Mouse (Mus musculus) G1E (cell line): Measurements from ENCODE around the gene Tyro3. TPM values are rescaled to one million over a fixed set of nuclear protein-coding genes. Genes with fewer than 3 reads are reported as not detected.

Experiments used
- ATAC-seq: 2 replicates; pipeline ENCODE4 v1.8.0; 2016; ENCODE audit warnings: mild to moderate bottlenecking; ENCODE audit not compliant: insufficient number of reproducible peaks, poor library complexity, low FRiP score, severe bottlenecking; ENCODE audit errors: extremely low read depth
- DNase-seq: peaks from one replicate; pipeline ENCODE4 v3.0.0; 2012; ENCODE audit warnings: low spot score
- H3K27me3 ChIP-seq: 2 replicates; pipeline ENCODE4 v1.6.1; 2012; ENCODE audit warnings: mild to moderate bottlenecking, low read length, inconsistent platforms; ENCODE audit not compliant: insufficient read depth
- H3K36me3 ChIP-seq: replicated peaks from 2 replicates; pipeline ENCODE3; 2012; ENCODE audit warnings: mild to moderate bottlenecking, inconsistent platforms
- H3K4me1 ChIP-seq: 2 replicates; pipeline ENCODE4 v1.6.1; 2012; ENCODE audit warnings: low read depth, low read length, inconsistent platforms, mixed read lengths; ENCODE audit not compliant: insufficient read depth
- H3K4me3 ChIP-seq: 2 replicates; pipeline ENCODE4 v1.5.1; 2012; ENCODE audit warnings: low read depth, mild to moderate bottlenecking, inconsistent platforms, low read length, moderate library complexity, mixed read lengths
- H3K9me3 ChIP-seq: replicated peaks from 2 replicates; pipeline ENCODE4 v1.6.1; 2012; ENCODE audit warnings: inconsistent platforms
- CTCF ChIP-seq: IDR thresholded peaks from 2 replicates; pipeline ENCODE4 v1.5.1; 2012; ENCODE audit warnings: low read depth, low read length, inconsistent platforms, mixed read lengths
- GATA1 ChIP-seq: IDR thresholded peaks from 2 replicates; pipeline ENCODE4 v1.6.1; 2012; ENCODE audit warnings: borderline replicate concordance, low read length, inconsistent platforms, mixed read lengths
- GATA2 ChIP-seq: IDR thresholded peaks from 2 replicates; pipeline ENCODE4 v1.6.1; 2012; ENCODE audit warnings: low read depth, low read length, inconsistent platforms, borderline replicate concordance
- POLR2AphosphoS5 ChIP-seq: IDR thresholded peaks from 2 replicates; pipeline ENCODE4 v1.6.1; 2012; ENCODE audit warnings: low read depth, low read length, inconsistent platforms; ENCODE audit not compliant: insufficient replicate concordance
- TAL1 ChIP-seq: conservative IDR thresholded peaks from 2 replicates; pipeline ENCODE4 v1.6.1; 2012; ENCODE audit warnings: low read depth, low read length, inconsistent platforms, mixed read lengths
- polyA plus RNA-seq: library from polyadenylated mRNA; stranded (reverse); fragments of >175 nt; gene quantifications from 2 replicates; pipeline ENCODE4 v1.2.3, GENCODE M21; 2012
- total RNA-seq, 2 experiments: library from RNA; stranded (forward) in 1 of 2; stranded (reverse) in 1 of 2; fragments of 200-1000 nt in 1 of 2; fragments of >200 nt in 1 of 2; fragmentation: Nextera tagmentation in 1 of 2; gene quantifications; 2 replicates each; pipeline ENCODE4 v1.2.3; 2014 to 2017

Tyro3 gene
- total and polyA plus RNA-seq, 3 experiments: 0.42 to 1.1 TPM; not detected in 1

GRCm38 (mm10) chr2:119811490-119812146 is 14.1 kb downstream of the Tyro3 start:
- no peak overlapping the region for H3K4me3 ChIP-seq
- ATAC-seq: no peak
- TF ChIP-seq POLR2AphosphoS5 (no peak), GATA1 (no peak), TAL1 (no peak), CTCF (no peak), GATA2 (no peak)
- no peaks in the 10 kb centered on the region for H3K36me3 ChIP-seq
- peaks cover 83% of the 10 kb centered on the region for H3K27me3 ChIP-seq
- no peaks in the 10 kb centered on the region for H3K4me1 ChIP-seq
- no peak for DNase-seq
- no peaks in the 10 kb centered on the region for H3K9me3 ChIP-seq

- no peaks in the 10 kb centered on the region for H3K36me3 ChIP-seq
- no peak for TF ChIP-seq POLR2AphosphoS5
- no peak for TF ChIP-seq TAL1
- no peak for TF ChIP-seq GATA2
- no peak for TF ChIP-seq CTCF
- no peak for TF ChIP-seq GATA1
- ATAC-seq (no peak), DNase-seq (no peak)
- peaks cover 80% of the 10 kb centered on the region for H3K27me3 ChIP-seq
- no peaks in the 10 kb centered on the region; the same call in 1 of the 2 replicates for H3K4me1 ChIP-seq
- H3K4me3 ChIP-seq: no peak overlapping the region
- H3K9me3 ChIP-seq: no peaks in the 10 kb centered on the region
Observed at GRCm38 (mm10) chr2:119814376-119814933, 16.9 kb downstream of the Tyro3 start.

GRCm38 (mm10) chr2:119816611-119817010 is 19.1 kb downstream of the Tyro3 start:
- TF ChIP-seq CTCF (no peak), GATA2 (no peak), POLR2AphosphoS5 (no peak), GATA1 (no peak), TAL1 (no peak)
- peaks cover 71% of the 10 kb centered on the region for H3K27me3 ChIP-seq
- no peaks in the 10 kb centered on the region for H3K9me3 ChIP-seq
- H3K4me3 ChIP-seq: no peak overlapping the region
- no peak for DNase-seq
- H3K4me1 ChIP-seq: no peaks in the 10 kb centered on the region; the same call in 1 of the 2 replicates
- no peak for ATAC-seq
- no peaks in the 10 kb centered on the region for H3K36me3 ChIP-seq

- no peaks in the 10 kb centered on the region for H3K9me3 ChIP-seq
- TF ChIP-seq POLR2AphosphoS5 (no peak), TAL1 (no peak), GATA2 (no peak), GATA1 (no peak), CTCF (no peak)
- H3K4me3 ChIP-seq: no peak overlapping the region
- H3K4me1 ChIP-seq: no peaks in the 10 kb centered on the region; the same call in 1 of the 2 replicates
- no peak for DNase-seq
- H3K27me3 ChIP-seq: peaks cover 71% of the 10 kb centered on the region
- no peak for ATAC-seq
- no peaks in the 10 kb centered on the region for H3K36me3 ChIP-seq
Observed at GRCm38 (mm10) chr2:119817047-119817446, 19.5 kb downstream of the Tyro3 start.

- no peak overlapping the region for H3K4me3 ChIP-seq
- TF ChIP-seq GATA1: no peak
- TF ChIP-seq TAL1: no peak
- no peaks in the 10 kb centered on the region for H3K36me3 ChIP-seq
- H3K4me1 ChIP-seq: no peaks in the 10 kb centered on the region; the same call in 1 of the 2 replicates
- no peaks in the 10 kb centered on the region for H3K9me3 ChIP-seq
- H3K27me3 ChIP-seq: peaks cover 58% of the 10 kb centered on the region
- ATAC-seq (no peak), DNase-seq (no peak)
Observed at GRCm38 (mm10) chr2:119818668-119819272, 21.2 kb downstream of the Tyro3 start.

- TF ChIP-seq GATA1 (no peak), GATA2 (no peak), TAL1 (no peak), POLR2AphosphoS5 (no peak), CTCF (no peak)
- H3K36me3 ChIP-seq: no peaks in the 10 kb centered on the region
- H3K9me3 ChIP-seq: no peaks in the 10 kb centered on the region
- DNase-seq (no peak), ATAC-seq (no peak)
- H3K4me3 ChIP-seq: no peak overlapping the region
- H3K4me1 ChIP-seq: no peaks in the 10 kb centered on the region; the same call in 1 of the 2 replicates
- peaks cover 43% of the 10 kb centered on the region for H3K27me3 ChIP-seq
Observed at GRCm38 (mm10) chr2:119821136-119821535, 23.6 kb downstream of the Tyro3 start.
